In genomic region chr15:78413083-78413718, GRCm38 (mm10) we compare ENCODE assay signal across 14 mouse cellular contexts. TPM values are rescaled to one million over a fixed set of nuclear protein-coding genes. Genes with fewer than 3 reads are reported as not detected.
DNase-seq lines count a peak whose midpoint lies in the region; ATAC-seq lines count a peak whose summit lies in the region.
"Had no signal": no experiment of that assay in that cellular context is flagged by ENCODE, and none has a peak within 500 bp of the region (broad histone marks: within the 10 kb centered on the region; RNA-seq: fewer than 3 reads in every experiment).

No protein-coding gene starts in this region.

- peaks cover 27% of the 10 kb centered on the region for H3K4me1 ChIP-seq in lung, embryonic 15.5 days
- peaks cover 20% of the 10 kb centered on the region for H3K4me1 ChIP-seq in embryonic facial prominence, embryonic 10.5 days
- peaks cover 98% of the 10 kb centered on the region for H3K4me1 ChIP-seq in liver, embryonic 13.5 days (replicated peaks)
- H3K4me1 ChIP-seq in stomach, embryonic 15.5 days: peaks cover 9% of the 10 kb centered on the region

- H3K36me3 ChIP-seq in lung, embryonic 15.5 days: 0 out of 2 replicates have a peak, but pooled peaks cover 3% of the 10 kb centered on the region
- H3K36me3 ChIP-seq in embryonic facial prominence, embryonic 10.5 days (replicated peaks): peaks cover 14% of the 10 kb centered on the region
- peaks cover 41% of the 10 kb centered on the region for H3K36me3 ChIP-seq in liver, embryonic 13.5 days
- H3K36me3 ChIP-seq in stomach, embryonic 15.5 days: no peaks in the 10 kb centered on the region

- H3K9me3 ChIP-seq in lung, embryonic 15.5 days: no peaks in the 10 kb centered on the region
- no peaks in the 10 kb centered on the region for H3K9me3 ChIP-seq in embryonic facial prominence, embryonic 10.5 days
- no peaks in the 10 kb centered on the region for H3K9me3 ChIP-seq in liver, embryonic 13.5 days (replicated peaks)
- H3K9me3 ChIP-seq in stomach, embryonic 15.5 days: no peaks in the 10 kb centered on the region

- DNase-seq in lung, postnatal 4 days: no peak
- DNase-seq in embryonic facial prominence, embryonic 10.5 days (ENCODE audit: low spot score): no peak
- peak; percentile 84 for DNase-seq in liver, embryonic 13.5 days
- no peak for DNase-seq in adrenal gland, postnatal 10 days
- no peak for DNase-seq in yolk sac, embryonic 10.5 days (ENCODE audit: low spot score)
- DNase-seq: forebrain, postnatal 0 days; kidney, postnatal 25 days; lung, adult 18-20 months had no signal

- no peak overlapping the region for H3K27ac ChIP-seq in lung, embryonic 15.5 days
- peak overlapping the region; percentile 36; the same call in 1 of the 2 replicates for H3K27ac ChIP-seq in embryonic facial prominence, embryonic 10.5 days (replicated peaks)
- peak overlapping the region; percentile 99 for H3K27ac ChIP-seq in liver, embryonic 13.5 days
- no peak overlapping the region for H3K27ac ChIP-seq in stomach, embryonic 15.5 days
- H3K27ac ChIP-seq: left cerebral cortex, adult 2 months had no signal

- H3K27me3 ChIP-seq in lung, embryonic 15.5 days: peaks cover 18% of the 10 kb centered on the region; the same call in 1 of the 2 replicates
- H3K27me3 ChIP-seq in embryonic facial prominence, embryonic 10.5 days (replicated peaks; ENCODE audit: low read depth, poor library complexity, severe bottlenecking): peaks cover 44% of the 10 kb centered on the region
- peaks cover 27% of the 10 kb centered on the region for H3K27me3 ChIP-seq in liver, embryonic 13.5 days
- peaks cover 16% of the 10 kb centered on the region; the same call in 1 of the 2 replicates for H3K27me3 ChIP-seq in stomach, embryonic 15.5 days (replicated peaks)

- no peak overlapping the region for H3K4me2 ChIP-seq in lung, embryonic 15.5 days
- peak overlapping the region; percentile 94 for H3K4me2 ChIP-seq in liver, embryonic 13.5 days
- no peak overlapping the region for H3K4me2 ChIP-seq in stomach, embryonic 15.5 days

- no peak overlapping the region for H3K9ac ChIP-seq in lung, embryonic 15.5 days
- H3K9ac ChIP-seq in liver, embryonic 13.5 days: peak overlapping the region; percentile 76
- H3K9ac ChIP-seq in stomach, embryonic 15.5 days: no peak overlapping the region
- H3K9ac ChIP-seq: forebrain, postnatal 0 days had no signal

- 82% methylated on average over 14 of the region's 14 CpGs for WGBS in lung, embryonic 15.5 days
- WGBS in embryonic facial prominence, embryonic 10.5 days: 90% methylated on average over 14 of the region's 14 CpGs
- WGBS in liver, embryonic 13.5 days (ENCODE audit: insufficient replicate concordance): 24% methylated on average over 14 of the region's 14 CpGs
- WGBS in stomach, embryonic 15.5 days: 81% methylated on average over 14 of the region's 14 CpGs

- peak; percentile 29; the same call in 1 of the 2 replicates for ATAC-seq in lung, embryonic 15.5 days (ENCODE audit: borderline replicate concordance, extremely low read depth, low FRiP score, low TSS enrichment)
- ATAC-seq in liver, embryonic 13.5 days (ENCODE audit: low read depth): peak; percentile 95
- peak; percentile 85 for ATAC-seq in stomach, embryonic 15.5 days (ENCODE audit: insufficient read depth, low FRiP score, low read depth)
- ATAC-seq: activated CD4-positive, CD25-positive, alpha-beta regulatory T cell, adult 4 months; forebrain, postnatal 0 days had no signal

- H3K4me3 ChIP-seq in lung, embryonic 15.5 days: no peak overlapping the region
- no peak overlapping the region for H3K4me3 ChIP-seq in embryonic facial prominence, embryonic 10.5 days
- H3K4me3 ChIP-seq in liver, embryonic 13.5 days (replicated peaks): peak overlapping the region; percentile 34
- no peak overlapping the region for H3K4me3 ChIP-seq in stomach, embryonic 15.5 days (replicated peaks)
- H3K4me3 ChIP-seq: left cerebral cortex, adult 2 months had no signal

RNA-seq across cellular contexts. Expression of gene Mpst, which starts 7.0 kb away (rescaled TPM):
- polyA plus RNA-seq in lung, embryonic 15.5 days (2015; fragmentation: Nextera tagmentation; extraction: Ambion mirVana): 3.3 and 4.1 TPM in 2 replicates
- 0.98 and 1.1 TPM in 2 replicates for polyA plus RNA-seq in embryonic facial prominence, embryonic 10.5 days (2016; fragmentation: Nextera tagmentation; extraction: Ambion mirVana)
- polyA plus RNA-seq in liver, embryonic 13.5 days (2015; fragmentation: Nextera tagmentation; extraction: Ambion mirVana): 3.8 and 4.2 TPM in 2 replicates
- 3.3 and 4.2 TPM in 2 replicates for polyA plus RNA-seq in stomach, embryonic 15.5 days (2015; fragmentation: Nextera tagmentation; extraction: Ambion mirVana)
- 10 to 100 TPM; 49.1 to 52.0 TPM for total RNA-seq in adrenal gland, postnatal 10 days (2021)

RNA-seq across cellular contexts. Expression of gene Tst, which starts 7.5 kb away (rescaled TPM):
- 81.1 and 88.7 TPM in 2 replicates for polyA plus RNA-seq in lung, embryonic 15.5 days (2015; fragmentation: Nextera tagmentation; extraction: Ambion mirVana)
- polyA plus RNA-seq in embryonic facial prominence, embryonic 10.5 days (2016; fragmentation: Nextera tagmentation; extraction: Ambion mirVana): 10.4 and 12.7 TPM in 2 replicates
- polyA plus RNA-seq in liver, embryonic 13.5 days (2015; fragmentation: Nextera tagmentation; extraction: Ambion mirVana): 105 and 109 TPM in 2 replicates
- polyA plus RNA-seq in stomach, embryonic 15.5 days (2015; fragmentation: Nextera tagmentation; extraction: Ambion mirVana): 67.4 and 89.8 TPM in 2 replicates
- total RNA-seq in adrenal gland, postnatal 10 days (2021): 100 to 1,000 TPM; 179 to 204 TPM

RNA-seq across cellular contexts. Expression of gene Kctd17, which starts 15.2 kb away (rescaled TPM):
- polyA plus RNA-seq in lung, embryonic 15.5 days (2015; fragmentation: Nextera tagmentation; extraction: Ambion mirVana): 46.9 and 49.5 TPM in 2 replicates
- 49.6 and 51.6 TPM in 2 replicates for polyA plus RNA-seq in embryonic facial prominence, embryonic 10.5 days (2016; fragmentation: Nextera tagmentation; extraction: Ambion mirVana)
- 4.7 and 5.1 TPM in 2 replicates for polyA plus RNA-seq in liver, embryonic 13.5 days (2015; fragmentation: Nextera tagmentation; extraction: Ambion mirVana)
- polyA plus RNA-seq in stomach, embryonic 15.5 days (2015; fragmentation: Nextera tagmentation; extraction: Ambion mirVana): 35.4 and 40.6 TPM in 2 replicates
- total RNA-seq in adrenal gland, postnatal 10 days (2021): 10 to 100 TPM; 85.2 to 94.8 TPM

RNA-seq across cellular contexts. Expression of gene Tex33, which starts 17.5 kb away (rescaled TPM):
- not detected in 2 replicates for polyA plus RNA-seq in lung, embryonic 15.5 days (2015; fragmentation: Nextera tagmentation; extraction: Ambion mirVana)
- polyA plus RNA-seq in embryonic facial prominence, embryonic 10.5 days (2016; fragmentation: Nextera tagmentation; extraction: Ambion mirVana): not detected in 2 replicates
- not detected in 2 replicates for polyA plus RNA-seq in liver, embryonic 13.5 days (2015; fragmentation: Nextera tagmentation; extraction: Ambion mirVana)
- polyA plus RNA-seq in stomach, embryonic 15.5 days (2015; fragmentation: Nextera tagmentation; extraction: Ambion mirVana): not detected in 2 replicates
- not detected for total RNA-seq in adrenal gland, postnatal 10 days (2021)
- total RNA-seq: forebrain, postnatal 0 days; left cerebral cortex, adult 2 months; midbrain, postnatal 0 days had no signal
- polyA plus RNA-seq: activated CD4-positive, CD25-positive, alpha-beta regulatory T cell, adult 4 months; forebrain, postnatal 0 days; spleen, adult 2 months had no signal

RNA-seq across cellular contexts. Expression of gene Tmprss6, which starts 55.2 kb away (rescaled TPM):
- 0.06 and 0.20 TPM in 2 replicates for polyA plus RNA-seq in lung, embryonic 15.5 days (2015; fragmentation: Nextera tagmentation; extraction: Ambion mirVana)
- polyA plus RNA-seq in embryonic facial prominence, embryonic 10.5 days (2016; fragmentation: Nextera tagmentation; extraction: Ambion mirVana): 0.24 and 0.37 TPM in 2 replicates
- polyA plus RNA-seq in liver, embryonic 13.5 days (2015; fragmentation: Nextera tagmentation; extraction: Ambion mirVana): 7.8 and 9.5 TPM in 2 replicates
- polyA plus RNA-seq in stomach, embryonic 15.5 days (2015; fragmentation: Nextera tagmentation; extraction: Ambion mirVana): 0.64 and 1.8 TPM in 2 replicates
- total RNA-seq in adrenal gland, postnatal 10 days (2021): 10 to 100 TPM; 24.7 to 59.5 TPM
- total RNA-seq: midbrain, postnatal 0 days had no signal
- polyA plus RNA-seq: activated CD4-positive, CD25-positive, alpha-beta regulatory T cell, adult 4 months had no signal

Comparison
In these comparisons a context has a peak if more than half of its experiments do, and no peak if none do; other contexts are left out.
1. ATAC-seq: peak in every context shown above with its lines; median percentile 95 in liver, embryonic 13.5 days; 85 in stomach, embryonic 15.5 days; 29 in lung, embryonic 15.5 days.
2. H3K27ac ChIP-seq: peak in embryonic facial prominence, embryonic 10.5 days (single experiment) and liver, embryonic 13.5 days (single experiment); none in lung, embryonic 15.5 days (single experiment) and stomach, embryonic 15.5 days (single experiment).